Mouse (Mus musculus) cerebellum, adult (tissue): ENCODE data around the gene Zmat5.

ENCODE experiments used
- ATAC-seq: cut with Nextera tagmentation; 2 replicates; pipeline ENCODE4 v1.9.2; 2017; ENCODE audit warnings: mild to moderate bottlenecking, moderate library complexity, mixed read lengths; ENCODE audit not compliant: insufficient number of reproducible peaks, low FRiP score, low TSS enrichment

The Zmat5 gene

DNA sequence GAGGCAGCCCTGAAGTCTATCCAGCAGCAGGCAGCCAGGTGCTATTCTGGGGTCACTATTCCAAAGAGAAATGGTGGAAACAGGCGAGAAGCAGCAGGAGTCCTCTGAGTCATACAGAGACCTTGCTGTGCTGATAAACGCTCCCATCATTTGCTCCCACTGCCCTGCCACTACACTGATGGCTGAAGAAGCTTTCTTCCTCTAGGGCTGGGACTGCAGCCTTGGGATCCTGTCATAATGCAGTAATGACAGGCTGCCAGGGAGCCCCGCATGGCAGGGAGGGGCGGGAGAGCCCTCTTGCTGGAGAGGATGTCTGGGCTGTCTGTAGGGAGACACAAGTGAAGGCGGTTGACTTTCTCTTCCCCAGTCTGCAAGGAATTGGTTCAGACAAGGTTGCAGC, 60.0 kb downstream of the Zmat5 start:
- ATAC-seq, result no peak

DNA sequence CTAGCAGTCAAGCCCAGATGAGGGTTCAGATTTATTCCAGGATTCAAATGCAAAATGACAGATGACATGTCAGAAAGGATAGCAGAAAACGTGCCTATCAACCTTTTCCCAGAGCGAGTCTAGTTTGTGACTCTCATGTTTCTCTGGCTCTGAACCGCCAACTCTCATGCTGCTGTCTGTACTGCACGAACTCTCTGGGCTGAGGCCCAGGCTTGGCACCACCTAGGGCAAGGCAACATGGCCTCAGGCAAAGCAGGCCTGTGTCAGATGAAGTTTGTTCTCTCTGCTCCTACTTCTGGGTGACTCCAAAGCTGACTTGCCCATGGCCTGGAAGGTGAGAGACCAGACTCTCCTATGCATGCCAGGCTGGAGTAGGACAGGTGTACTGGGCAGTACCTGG, 63.9 kb downstream of the Zmat5 start:
- ATAC-seq, result no peak

- no peak for ATAC-seq
Observed at GRCm38 (mm10) chr11:4769293-4769692, 64.8 kb downstream of the Zmat5 start.

DNA sequence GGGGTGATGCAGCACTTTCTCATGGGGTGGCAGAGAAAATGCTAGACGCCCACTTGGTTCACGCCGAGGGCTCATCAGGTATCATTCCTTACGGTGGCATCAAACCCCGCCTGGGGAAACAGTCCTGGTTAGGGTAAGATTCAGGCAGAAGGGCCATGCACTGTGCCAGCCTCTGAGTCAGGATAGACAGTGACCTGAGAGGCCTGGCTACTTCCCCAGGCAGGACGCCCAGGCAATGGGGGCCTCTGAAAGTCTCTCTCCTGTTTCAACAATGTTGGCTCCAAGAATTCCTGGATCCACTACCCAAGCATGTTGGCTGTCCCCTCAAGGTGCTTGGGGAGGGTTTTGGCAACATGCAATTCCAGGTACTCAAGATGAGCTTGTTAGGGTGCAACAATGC, 65.4 kb downstream of the Zmat5 start:
- no peak for ATAC-seq

- ATAC-seq, result no peak
Observed at GRCm38 (mm10) chr11:4771756-4772155, 67.3 kb downstream of the Zmat5 start.

GRCm38 (mm10) chr11:4772925-4773324, 68.4 kb downstream of the Zmat5 start:
- ATAC-seq, result no peak

DNA sequence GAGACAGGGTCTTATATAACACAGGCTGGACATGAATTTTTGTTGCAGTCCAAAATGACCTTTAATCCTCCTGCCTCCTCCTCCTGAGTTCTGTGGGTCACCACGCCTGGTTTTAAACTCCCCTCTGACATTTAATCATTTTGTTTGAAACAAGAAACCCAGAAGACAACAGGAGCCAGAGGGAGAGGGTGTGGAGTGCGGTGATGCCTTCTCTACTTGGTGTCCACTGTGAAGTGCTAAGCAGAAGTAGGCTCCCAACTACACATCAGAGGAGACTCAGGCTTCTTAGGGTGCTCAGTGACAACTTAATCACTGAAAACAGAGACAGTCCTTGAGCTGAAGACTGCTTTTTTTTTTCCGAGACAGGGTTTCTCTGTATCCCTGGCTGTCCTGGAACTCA, 76.4 kb downstream of the Zmat5 start:
- no peak for ATAC-seq

DNA sequence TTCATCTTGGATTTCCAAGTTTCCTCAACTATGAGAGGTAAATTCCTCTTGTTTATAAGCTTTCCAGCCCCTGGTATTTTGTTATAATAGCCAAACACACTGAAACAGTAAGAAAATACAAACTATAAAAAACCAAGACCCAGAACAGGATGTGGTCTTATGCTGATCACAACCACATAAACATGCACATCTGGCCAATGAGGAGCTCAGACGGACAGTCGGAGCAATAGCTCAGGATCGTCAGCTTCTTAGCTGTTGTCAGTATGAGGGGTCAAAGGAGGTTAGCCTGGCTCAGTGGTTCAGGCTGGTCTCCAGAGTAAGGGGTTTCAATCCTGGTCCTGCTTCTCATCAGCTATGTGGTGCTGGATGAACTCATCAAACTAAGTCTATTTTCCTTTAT, 78.6 kb downstream of the Zmat5 start:
- no peak for ATAC-seq

GRCm38 (mm10) chr11:4784629-4785142, 80.2 kb downstream of the Zmat5 start:
- ATAC-seq, result no peak
